Mouse (Mus musculus) layer of hippocampus, adult 8-10 months (tissue): Measurements from ENCODE around the gene Gm47283. TPM values are rescaled to one million over a fixed set of nuclear protein-coding genes. Genes with fewer than 3 reads are reported as not detected.
"Not testable (repeated sequence)": the region's sequence is repeated elsewhere in the genome, so short reads cannot be mapped to it uniquely, and the experiment has no call there.

ENCODE experiments used
- DNase-seq, 2 experiments: peaks; one replicate each; pipeline ENCODE4 v3.0.0; 2022; ENCODE audit warnings: low spot score in 2 of 2
- total RNA-seq, 4 experiments: library from RNA; stranded (reverse); gene quantifications; 2 replicates each; pipeline ENCODE4 v1.2.4; 2022

Gm47283 gene
- not detected for total RNA-seq

DNA sequence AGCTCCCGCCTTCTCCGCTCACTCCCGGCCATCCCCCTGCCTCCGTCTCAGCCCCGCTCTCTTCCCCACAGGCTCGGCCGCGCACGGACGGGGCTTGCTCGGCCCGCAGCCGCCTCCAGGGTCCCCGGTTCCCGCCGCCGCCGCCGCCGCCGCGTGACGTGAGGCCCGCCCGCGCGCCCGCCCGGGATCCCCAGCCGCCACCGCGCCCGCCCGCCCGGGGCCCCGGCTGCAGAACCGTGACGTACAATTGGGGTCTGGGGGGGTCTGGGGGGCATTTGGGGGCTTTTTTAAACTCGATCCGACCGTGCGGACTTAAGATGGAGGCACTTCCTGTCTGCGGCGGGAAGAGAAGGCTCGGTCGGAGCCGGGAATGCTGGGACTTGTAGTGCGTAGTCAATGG is at the start of gene Gm47283:
Gene Gm47283 (plus strand): TSS at position 301 of the 400 bp plus-strand sequence.
- DNase-seq = not testable (repeated sequence)

GRCm38 (mm10) chrY:90735181-90735895 is 49.2 kb upstream of the Gm47283 start:
- DNase-seq = not testable (repeated sequence)

- DNase-seq = not testable (repeated sequence)
Measured at GRCm38 (mm10) chrY:90736217-90737000, 48.1 kb upstream of the Gm47283 start.

GRCm38 (mm10) chrY:90737606-90738430 is 46.7 kb upstream of the Gm47283 start:
- no peak for DNase-seq

GRCm38 (mm10) chrY:90738431-90738680 is 46.2 kb upstream of the Gm47283 start:
- no peak for DNase-seq

DNA sequence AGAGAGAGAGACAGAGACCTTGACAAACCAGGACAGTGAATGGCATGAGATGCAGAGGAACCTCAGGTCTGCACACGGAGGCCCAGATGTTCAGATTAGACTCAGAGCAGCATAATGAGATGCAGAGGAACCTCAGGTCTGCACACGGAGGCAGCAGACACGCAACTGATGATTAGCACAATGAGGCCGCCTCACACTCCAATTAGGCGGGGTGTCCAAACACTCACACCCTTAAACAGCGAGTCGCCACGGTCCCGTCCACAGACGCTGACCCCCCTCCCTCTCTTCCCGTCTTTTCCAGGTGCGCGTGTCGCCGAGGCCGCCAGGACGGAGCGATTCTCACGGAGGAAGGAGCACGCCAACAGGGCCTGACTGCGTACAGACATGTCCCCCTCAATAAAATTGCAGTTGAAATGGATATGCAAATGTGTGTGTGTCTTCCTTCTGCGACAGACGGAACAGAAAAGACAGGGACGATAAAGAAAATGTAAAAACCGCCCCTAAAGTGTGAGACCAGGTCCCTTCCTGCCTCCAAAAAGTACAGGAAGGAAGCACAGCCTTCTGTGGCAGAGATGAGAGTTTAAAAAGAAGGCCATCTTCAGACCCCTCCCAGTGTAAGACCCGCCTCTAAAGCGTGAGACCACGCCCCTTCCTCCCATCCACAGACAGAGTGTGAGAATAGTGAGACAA is 45.6 kb upstream of the Gm47283 start:
- DNase-seq = peak; percentile 30 to 44

DNA sequence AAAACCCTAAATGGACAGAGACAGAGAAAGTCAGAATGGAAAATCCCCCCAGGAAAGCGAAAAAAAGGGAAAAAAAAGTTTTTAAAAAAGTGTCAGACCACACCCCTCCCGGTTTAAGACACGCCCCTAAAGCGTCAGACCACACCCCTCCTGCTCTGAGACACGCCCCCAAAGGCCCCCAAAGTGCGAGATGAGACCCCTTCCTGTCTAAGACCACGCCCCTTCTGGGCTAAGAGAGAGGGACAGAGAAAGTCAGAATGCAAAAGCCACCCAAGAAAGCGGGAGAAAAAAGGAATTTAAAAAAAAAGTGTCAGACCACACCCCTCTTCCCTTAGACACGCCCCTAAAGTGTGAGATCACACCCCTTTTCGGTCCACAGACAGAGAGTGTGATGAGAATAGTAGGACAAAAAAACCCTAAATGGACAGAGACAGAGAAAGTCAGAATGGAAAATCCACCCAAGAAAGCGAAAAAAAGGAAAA is 45.0 kb upstream of the Gm47283 start:
- DNase-seq = peak in 1 of 2 experiments; percentile 38

DNA sequence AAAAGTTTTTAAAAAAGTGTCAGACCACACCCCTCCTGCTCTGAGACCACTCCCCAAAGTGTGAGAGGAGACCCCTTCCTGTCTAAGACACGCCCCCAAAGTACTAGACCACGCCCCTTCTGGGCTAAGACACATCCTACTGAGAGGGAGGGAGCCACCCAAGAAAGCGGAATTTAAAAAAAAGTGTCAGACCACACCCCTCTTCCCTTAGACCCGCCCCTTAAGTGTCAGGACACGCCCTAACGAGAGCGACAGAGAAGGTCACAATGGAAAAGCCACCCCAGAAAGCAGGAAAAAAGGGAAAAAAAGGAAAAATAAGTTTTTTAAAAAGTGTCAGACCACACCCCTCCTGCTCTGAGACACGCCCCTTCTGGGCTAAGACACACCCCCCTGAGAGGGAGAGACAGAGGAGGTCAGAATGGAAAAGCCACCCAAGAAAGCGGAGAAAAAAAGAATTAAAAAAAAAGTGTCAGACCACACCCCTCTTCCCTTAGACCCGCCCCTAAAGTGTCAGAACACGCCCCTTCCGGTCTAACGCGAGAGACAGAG is 44.5 kb upstream of the Gm47283 start:
- peak in 1 of 2 experiments; percentile 30 for DNase-seq

GRCm38 (mm10) chrY:90741006-90741405 is 43.5 kb upstream of the Gm47283 start:
- DNase-seq = peak in 1 of 2 experiments; percentile 17

- DNase-seq = peak; percentile 38 to 62
Measured at GRCm38 (mm10) chrY:90741452-90742260, 42.9 kb upstream of the Gm47283 start.

- peak in 1 of 2 experiments; percentile 17 for DNase-seq
Measured at GRCm38 (mm10) chrY:90742261-90743052, 42.1 kb upstream of the Gm47283 start.

DNA sequence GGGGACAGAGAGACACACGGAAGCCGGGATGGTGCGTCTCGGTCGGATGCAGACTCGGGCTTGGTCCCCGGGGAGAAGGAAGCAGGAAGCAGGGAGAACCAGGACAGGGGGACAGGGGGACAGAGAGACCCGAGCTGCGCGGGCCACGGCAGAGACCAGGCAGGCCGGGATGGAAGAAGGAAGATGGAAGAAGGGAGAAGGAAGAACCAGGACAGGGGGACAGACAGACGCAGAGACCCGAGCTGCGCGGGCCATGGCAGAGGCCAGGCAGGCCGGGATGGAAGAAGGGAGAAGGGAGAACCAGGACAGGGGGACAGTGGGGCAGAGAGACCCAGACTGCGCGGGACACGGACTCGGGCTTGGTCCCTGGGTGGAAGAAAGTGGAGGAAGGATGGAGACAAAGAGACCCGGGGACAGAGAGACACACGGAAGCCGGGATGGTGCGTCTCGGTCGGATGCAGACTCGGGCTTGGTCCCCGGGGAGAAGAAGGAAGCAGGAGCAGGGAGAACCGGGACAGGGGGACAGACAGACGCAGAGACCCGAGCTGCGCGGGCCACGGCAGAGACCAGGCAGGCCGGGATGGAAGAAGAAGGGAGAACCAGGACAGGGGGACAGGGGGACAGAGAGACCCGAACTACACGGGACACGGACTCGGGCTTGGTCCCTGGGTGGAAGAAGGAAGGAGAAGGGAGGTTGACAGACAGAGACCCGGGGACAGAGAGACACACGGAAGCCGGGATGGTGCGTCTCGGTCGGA is 41.3 kb upstream of the Gm47283 start:
- peak in 1 of 2 experiments; percentile 25 for DNase-seq

- peak in 1 of 2 experiments; percentile 30 for DNase-seq
Measured at GRCm38 (mm10) chrY:90743811-90744220, 40.7 kb upstream of the Gm47283 start.

GRCm38 (mm10) chrY:90744381-90744981 is 40.1 kb upstream of the Gm47283 start:
- peak; percentile 98 for DNase-seq

- not testable (repeated sequence) for DNase-seq
Measured at GRCm38 (mm10) chrY:90745256-90745655, 39.3 kb upstream of the Gm47283 start.

GRCm38 (mm10) chrY:90754721-90755120 is 29.8 kb upstream of the Gm47283 start, which contains the start of gene Gm21860:
Gm21860 (minus strand) TSS chrY:90754821.
- not testable (repeated sequence) for DNase-seq

GRCm38 (mm10) chrY:90839077-90839476 is 54.5 kb downstream of the Gm47283 start, which contains the start of gene Gm21748:
Gm21748 (minus strand) TSS chrY:90839177.
- DNase-seq = not testable (repeated sequence)
